Mouse (Mus musculus) neural tube, embryonic 13.5 days (tissue): ENCODE results near the gene Cbx3. TPM values are rescaled to one million over a fixed set of nuclear protein-coding genes. Genes with fewer than 3 reads are reported as not detected.

Source experiments
- ATAC-seq: fragments of 200-750 bp; cut with Nextera tagmentation; 2 replicates; pipeline ENCODE4 v1.8.0; 2017; ENCODE audit warnings: low read depth, mild to moderate bottlenecking, moderate TSS enrichment, moderate library complexity
- H3K27ac ChIP-seq: fragments of 300-500 bp; sonication (generic); replicated peaks from 2 replicates; pipeline ENCODE4 v1.5.1; 2015; ENCODE audit warnings: moderate library complexity, mild to moderate bottlenecking, inconsistent platforms
- H3K27me3 ChIP-seq: fragments of 300-500 bp; sonication (generic); 2 replicates; pipeline ENCODE4 v1.6.1; 2015; ENCODE audit warnings: mild to moderate bottlenecking, inconsistent platforms
- H3K36me3 ChIP-seq: fragments of 300-500 bp; sonication (generic); 2 replicates; pipeline ENCODE4 v1.6.1; 2015; ENCODE audit warnings: mild to moderate bottlenecking, inconsistent platforms
- H3K4me1 ChIP-seq: fragments of 300-500 bp; sonication (generic); replicated peaks from 2 replicates; pipeline ENCODE4 v1.6.1; 2015; ENCODE audit warnings: inconsistent platforms
- H3K4me2 ChIP-seq: fragments of 300-500 bp; sonication (generic); 2 replicates; pipeline ENCODE4 v1.6.1; 2015; ENCODE audit warnings: inconsistent platforms, mild to moderate bottlenecking, moderate library complexity
- H3K4me3 ChIP-seq: fragments of 300-500 bp; sonication (generic); 2 replicates; pipeline ENCODE4 v1.5.1; 2015; ENCODE audit warnings: mild to moderate bottlenecking, inconsistent platforms
- H3K9ac ChIP-seq: fragments of 300-500 bp; sonication (generic); 2 replicates; pipeline ENCODE4 v1.6.1; 2015; ENCODE audit warnings: moderate library complexity, mild to moderate bottlenecking, inconsistent platforms
- H3K9me3 ChIP-seq: fragments of 300-500 bp; sonication (generic); 2 replicates; pipeline ENCODE4 v1.6.1; 2016; ENCODE audit warnings: inconsistent platforms
- WGBS: fragments of 180-500 bp; shearing (Covaris S2); methylation state at CpG from one replicate; pipeline ENCODE4 v1.1.7; 2015; 5-methylcytosine and 5-hydroxymethylcytosine counted together
- polyA plus RNA-seq: library from polyadenylated mRNA; unstranded; fragments of >200 nt; fragmentation: Nextera tagmentation; extraction: Ambion mirVana; gene quantifications from 2 replicates; pipeline ENCODE4 v1.2.1, GENCODE M21; 2015

The Cbx3 gene
- polyA plus RNA-seq, result 489 and 502 TPM in 2 replicates

GRCm38 (mm10) chr6:51470311-51471178 lies at the start of gene Cbx3:
Gene Cbx3, plus strand, starts transcription at chr6:51470360.
- under 1% methylated on average over 89 of the region's 99 CpGs for WGBS
- Histone ChIP-seq H3K4me1 (peaks cover 49% of the 10 kb centered on the region), H3K36me3 (peaks cover 45% of the 10 kb centered on the region), H3K4me3 (peak within 1 kb of the TSS; percentile 98), H3K4me2 (peak within 1 kb of the TSS; percentile 67), H3K27me3 (no peaks in the 10 kb centered on the region), H3K9me3 (no peaks in the 10 kb centered on the region), H3K27ac (peak within 1 kb of the TSS; percentile 100), H3K9ac (peak within 1 kb of the TSS; percentile 100)
- ATAC-seq, result peak; percentile 87

- 51% methylated on average over 11 of the region's 11 CpGs for WGBS
- ATAC-seq, result no peak
- Histone ChIP-seq H3K27ac (no peak overlapping the region), H3K36me3 (no peaks in the 10 kb centered on the region), H3K27me3 (no peaks in the 10 kb centered on the region), H3K9me3 (0 out of 2 replicates have a peak, but pooled peaks cover 3% of the 10 kb centered on the region), H3K4me3 (no peak overlapping the region), H3K4me1 (no peaks in the 10 kb centered on the region), H3K9ac (no peak overlapping the region), H3K4me2 (no peak overlapping the region)
Observed at GRCm38 (mm10) chr6:51423466-51424122, 46.6 kb upstream of the Cbx3 start.

- no peak overlapping the region for H3K9ac ChIP-seq
- no peak overlapping the region for H3K27ac ChIP-seq
- 90% methylated on average over 2 of the region's 2 CpGs for WGBS
- 0 out of 2 replicates have a peak, but pooled peaks cover 3% of the 10 kb centered on the region for H3K9me3 ChIP-seq
- no peaks in the 10 kb centered on the region for H3K4me1 ChIP-seq
- H3K27me3 ChIP-seq, result no peaks in the 10 kb centered on the region
- H3K36me3 ChIP-seq, result no peaks in the 10 kb centered on the region
- H3K4me2 ChIP-seq, result no peak overlapping the region
- no peak for ATAC-seq
- H3K4me3 ChIP-seq, result no peak overlapping the region
Observed at GRCm38 (mm10) chr6:51424537-51424936, 45.6 kb upstream of the Cbx3 start.

GRCm38 (mm10) chr6:51432535-51433397 lies 37.4 kb upstream of the Cbx3 start, which contains the start of gene Nfe2l3:
Gene Nfe2l3, plus strand, starts transcription at chr6:51432670.
- H3K9ac ChIP-seq, result peak within 1 kb of the TSS; percentile 73
- H3K27ac ChIP-seq, result no peak within 1 kb of the TSS
- WGBS, result under 1% methylated on average over 74 of the region's 74 CpGs
- peak within 1 kb of the TSS; percentile 84 for H3K4me2 ChIP-seq
- ATAC-seq, result peak; percentile 81
- peaks cover 25% of the 10 kb centered on the region for H3K4me1 ChIP-seq
- H3K36me3 ChIP-seq, result no peaks in the 10 kb centered on the region
- no peaks in the 10 kb centered on the region for H3K9me3 ChIP-seq
- peaks cover 54% of the 10 kb centered on the region for H3K27me3 ChIP-seq
- peak within 1 kb of the TSS; percentile 53 for H3K4me3 ChIP-seq

- H3K27me3 ChIP-seq, result peaks cover 54% of the 10 kb centered on the region
- peak overlapping the region; percentile 53; the same call in 1 of the 2 replicates for H3K4me3 ChIP-seq
- H3K9ac ChIP-seq, result no peak overlapping the region
- no peak overlapping the region for H3K27ac ChIP-seq
- peaks cover 25% of the 10 kb centered on the region for H3K4me1 ChIP-seq
- WGBS, result 39% methylated on average over 7 of the region's 7 CpGs
- no peaks in the 10 kb centered on the region for H3K36me3 ChIP-seq
- no peaks in the 10 kb centered on the region for H3K9me3 ChIP-seq
- no peak for ATAC-seq
- H3K4me2 ChIP-seq, result peak overlapping the region; percentile 84
Observed at GRCm38 (mm10) chr6:51434270-51434669, 35.9 kb upstream of the Cbx3 start.

GRCm38 (mm10) chr6:51437665-51438064 lies 32.5 kb upstream of the Cbx3 start:
- 87% methylated on average over 4 of the region's 4 CpGs for WGBS
- H3K27me3 ChIP-seq, result peaks cover 36% of the 10 kb centered on the region
- no peak overlapping the region for H3K27ac ChIP-seq
- H3K4me3 ChIP-seq, result no peak overlapping the region
- H3K36me3 ChIP-seq, result no peaks in the 10 kb centered on the region
- no peak overlapping the region for H3K9ac ChIP-seq
- peaks cover 20% of the 10 kb centered on the region for H3K4me1 ChIP-seq
- H3K4me2 ChIP-seq, result no peak overlapping the region
- no peak for ATAC-seq
- no peaks in the 10 kb centered on the region for H3K9me3 ChIP-seq

GRCm38 (mm10) chr6:51438826-51439330 lies 31.3 kb upstream of the Cbx3 start:
- Histone ChIP-seq H3K4me3 (no peak overlapping the region), H3K9me3 (no peaks in the 10 kb centered on the region), H3K4me2 (no peak overlapping the region), H3K9ac (no peak overlapping the region), H3K4me1 (peaks cover 8% of the 10 kb centered on the region), H3K36me3 (no peaks in the 10 kb centered on the region), H3K27ac (no peak overlapping the region), H3K27me3 (peaks cover 25% of the 10 kb centered on the region)
- no peak for ATAC-seq
- 91% methylated on average over 9 of the region's 9 CpGs for WGBS

GRCm38 (mm10) chr6:51442191-51442835 lies 27.8 kb upstream of the Cbx3 start:
- no peak for ATAC-seq
- Histone ChIP-seq H3K4me1 (no peaks in the 10 kb centered on the region), H3K9ac (no peak overlapping the region), H3K27me3 (no peaks in the 10 kb centered on the region), H3K4me3 (no peak overlapping the region), H3K9me3 (no peaks in the 10 kb centered on the region), H3K36me3 (no peaks in the 10 kb centered on the region), H3K4me2 (no peak overlapping the region), H3K27ac (no peak overlapping the region)
- WGBS, result 54% methylated on average over 9 of the region's 9 CpGs

GRCm38 (mm10) chr6:51452927-51453503 lies 17.1 kb upstream of the Cbx3 start:
- H3K9ac ChIP-seq, result no peak overlapping the region
- H3K4me3 ChIP-seq, result no peak overlapping the region
- H3K4me2 ChIP-seq, result no peak overlapping the region
- ATAC-seq, result no peak
- H3K27ac ChIP-seq, result no peak overlapping the region
- H3K9me3 ChIP-seq, result no peaks in the 10 kb centered on the region
- H3K36me3 ChIP-seq, result peaks cover 10% of the 10 kb centered on the region
- no peaks in the 10 kb centered on the region for H3K27me3 ChIP-seq
- 57% methylated on average over 7 of the region's 7 CpGs for WGBS
- H3K4me1 ChIP-seq, result peaks cover 7% of the 10 kb centered on the region; the same call in 1 of the 2 replicates

GRCm38 (mm10) chr6:51454949-51455348 lies 15.2 kb upstream of the Cbx3 start:
- H3K36me3 ChIP-seq, result peaks cover 25% of the 10 kb centered on the region
- peaks cover 7% of the 10 kb centered on the region for H3K4me1 ChIP-seq
- H3K27me3 ChIP-seq, result no peaks in the 10 kb centered on the region
- no peak overlapping the region for H3K4me2 ChIP-seq
- ATAC-seq, result no peak
- no peak overlapping the region for H3K9ac ChIP-seq
- no peaks in the 10 kb centered on the region for H3K9me3 ChIP-seq
- WGBS, result 71% methylated on average over 3 of the region's 3 CpGs
- H3K4me3 ChIP-seq, result no peak overlapping the region
- no peak overlapping the region for H3K27ac ChIP-seq

GRCm38 (mm10) chr6:51456198-51456597 lies 14.0 kb upstream of the Cbx3 start:
- Histone ChIP-seq H3K36me3 (peaks cover 35% of the 10 kb centered on the region), H3K4me1 (peaks cover 7% of the 10 kb centered on the region), H3K27me3 (no peaks in the 10 kb centered on the region), H3K4me3 (no peak overlapping the region), H3K9me3 (no peaks in the 10 kb centered on the region), H3K9ac (no peak overlapping the region), H3K4me2 (no peak overlapping the region), H3K27ac (no peak overlapping the region)
- ATAC-seq, result no peak
- WGBS, result 78% methylated on average over 1 of the region's 1 CpGs
